Mouse (Mus musculus) CD4-positive, CD25-positive, alpha-beta regulatory T cell, adult 4 months (primary cell): ENCODE measurements around the gene Ntn1. TPM values are rescaled to one million over a fixed set of nuclear protein-coding genes. Genes with fewer than 3 reads are reported as not detected.

ENCODE experiments used
- ATAC-seq: one replicate; pipeline ENCODE4 v1.8.0; 2017
- polyA plus RNA-seq, 2 experiments: library from polyadenylated mRNA; unstranded; fragments of 100-300 nt; shearing (Covaris generic); gene quantifications; one replicate each; pipeline ENCODE4 v1.2.1; 2017

The Ntn1 gene
- polyA plus RNA-seq, 2 experiments from 2014 or later, result 0.63 to 0.90 TPM

DNA sequence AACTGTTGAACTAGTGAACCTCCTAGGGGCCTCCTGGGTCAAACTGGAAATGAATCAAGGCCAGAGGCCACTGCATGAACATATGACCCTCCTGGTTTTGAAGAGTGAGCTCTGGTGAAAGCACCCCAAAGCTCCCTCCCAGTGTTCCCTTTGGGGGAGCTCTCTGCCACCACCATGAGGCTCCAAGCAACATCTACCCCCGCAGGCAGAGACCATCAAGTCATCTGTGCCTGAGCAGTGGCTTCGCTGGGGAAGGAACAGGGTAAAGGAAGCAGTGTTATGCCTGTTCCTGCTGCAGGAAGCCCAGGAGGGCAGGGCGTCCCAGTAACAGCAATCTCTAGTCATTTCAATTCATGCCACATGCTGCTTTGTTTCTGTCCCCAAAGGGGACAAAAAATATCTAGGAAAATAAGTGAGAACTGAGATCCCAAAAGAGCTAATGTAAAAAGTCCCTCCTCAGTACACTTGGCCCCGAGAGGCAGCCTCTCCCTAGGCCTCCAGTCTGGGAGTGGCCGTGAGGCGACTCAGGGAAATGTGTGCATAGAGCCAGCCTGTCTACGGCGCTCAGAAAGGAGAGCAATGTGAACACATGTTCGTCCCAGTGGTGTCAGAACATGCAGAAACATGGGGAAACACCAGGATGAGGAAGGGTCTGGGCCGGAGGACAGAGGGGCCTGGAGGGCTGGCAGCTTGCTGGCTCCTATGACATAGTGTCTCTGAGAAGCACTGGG, 139.3 kb downstream of the Ntn1 start:
- no peak for ATAC-seq

DNA sequence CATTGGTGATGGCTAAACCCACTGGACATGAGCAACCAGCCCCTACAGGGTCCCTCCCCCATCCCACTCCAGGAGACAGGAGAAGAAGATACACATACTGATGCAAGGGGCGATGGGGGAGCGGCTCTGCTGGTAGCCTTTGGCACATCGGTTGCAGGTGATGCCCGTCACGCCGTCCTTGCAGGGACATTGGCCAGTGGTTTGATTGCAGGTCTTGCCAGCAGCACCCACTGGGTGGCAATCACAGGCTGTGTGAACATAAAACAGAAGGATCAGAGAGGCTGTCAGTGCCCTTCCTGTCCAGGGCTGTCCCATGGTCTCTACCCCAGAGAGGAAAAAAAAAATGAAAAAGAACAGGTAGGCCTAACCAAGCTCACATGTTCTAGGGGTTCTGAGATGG, 140.2 kb downstream of the Ntn1 start:
- ATAC-seq, result no peak

DNA sequence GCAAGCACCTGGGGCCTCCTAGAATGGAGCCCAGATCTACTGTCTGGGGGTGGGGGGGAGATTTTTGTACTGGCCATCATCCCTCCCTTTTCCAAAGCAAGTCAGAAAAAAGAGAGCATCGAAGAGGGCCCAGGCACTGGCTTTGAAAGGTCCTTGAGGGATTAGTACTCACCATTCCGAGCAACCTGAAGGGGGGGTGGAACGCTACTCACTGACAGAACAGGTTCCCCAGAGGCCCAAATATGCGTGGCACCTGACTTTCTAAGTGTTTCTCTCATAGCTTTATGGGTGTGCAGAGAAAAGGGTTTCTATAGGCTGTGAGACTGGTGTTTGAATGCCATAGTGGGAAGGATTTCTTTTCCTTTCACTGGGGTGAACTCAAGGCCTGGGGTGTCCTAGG, 142.1 kb downstream of the Ntn1 start:
- no peak for ATAC-seq

DNA sequence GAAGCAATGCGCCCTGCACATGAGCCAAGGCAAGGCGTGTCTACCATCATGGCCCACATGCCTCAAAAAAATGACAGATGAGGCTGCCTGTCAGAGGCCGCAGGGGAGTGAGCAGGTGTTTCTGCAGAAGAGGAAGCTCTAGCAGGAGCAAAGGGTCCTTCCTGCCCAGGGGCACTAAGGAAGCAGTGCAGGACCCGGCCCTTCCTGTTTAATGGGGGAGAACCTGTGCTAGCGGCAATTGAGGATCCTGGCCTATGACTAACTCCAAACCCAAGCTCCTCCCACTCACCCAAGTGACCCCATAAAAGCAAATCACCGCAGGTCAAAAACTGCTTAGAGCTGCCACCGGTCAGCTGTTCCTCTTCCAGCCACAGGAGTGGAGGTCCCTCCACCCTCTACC, 147.1 kb downstream of the Ntn1 start:
- no peak for ATAC-seq

DNA sequence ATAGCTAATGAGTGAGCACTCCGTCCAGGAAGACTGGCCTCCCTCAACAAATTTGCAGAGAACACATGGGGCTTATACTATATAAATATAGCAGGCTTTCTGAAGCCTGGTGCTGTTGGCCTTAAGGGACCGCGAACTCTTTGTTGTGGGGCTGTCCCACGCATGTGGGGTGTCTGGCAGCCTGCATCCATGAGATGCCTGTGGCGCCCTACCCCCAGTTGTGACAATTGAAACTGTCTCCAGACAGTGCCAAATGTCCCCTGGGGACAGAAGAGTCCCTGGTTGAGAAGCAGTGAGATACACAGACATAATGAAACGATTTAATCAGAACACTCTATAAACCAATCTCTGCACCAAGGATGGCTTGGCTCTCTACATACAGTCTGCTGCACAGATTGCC, 150.5 kb downstream of the Ntn1 start:
- ATAC-seq, result no peak

DNA sequence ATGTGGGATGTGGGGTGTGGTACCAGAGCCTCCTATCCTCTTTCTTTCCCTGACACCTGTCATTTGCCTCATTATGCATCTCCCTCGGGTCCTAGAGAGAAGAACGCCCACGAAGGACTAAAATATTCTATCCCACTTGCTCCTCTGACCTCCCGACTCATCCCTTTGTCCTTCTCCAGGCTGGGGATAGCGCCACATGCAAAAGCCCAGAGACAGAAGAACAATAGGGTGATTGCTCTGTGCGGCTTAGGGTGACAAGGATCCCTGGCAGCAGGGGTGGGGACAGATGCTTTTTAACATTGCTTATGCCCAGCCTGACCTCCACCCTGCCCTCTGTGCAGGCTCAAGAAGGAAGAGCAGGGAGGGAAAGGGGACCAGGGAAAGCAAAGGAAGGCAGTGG, 152.7 kb downstream of the Ntn1 start:
- no peak for ATAC-seq

DNA sequence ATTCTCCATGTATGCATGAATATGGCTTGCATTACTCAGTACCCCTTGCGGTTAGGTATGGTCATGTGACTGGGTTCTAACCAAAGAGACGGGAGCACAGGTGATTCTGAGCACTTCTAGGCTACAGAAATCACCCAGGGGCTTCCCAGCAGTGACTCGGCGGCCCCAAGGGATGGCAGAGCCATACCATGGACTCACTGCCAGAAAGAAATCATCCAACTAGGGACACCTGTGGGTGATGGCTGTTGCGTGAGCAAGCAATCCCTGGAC, 155.7 kb downstream of the Ntn1 start:
- no peak for ATAC-seq

DNA sequence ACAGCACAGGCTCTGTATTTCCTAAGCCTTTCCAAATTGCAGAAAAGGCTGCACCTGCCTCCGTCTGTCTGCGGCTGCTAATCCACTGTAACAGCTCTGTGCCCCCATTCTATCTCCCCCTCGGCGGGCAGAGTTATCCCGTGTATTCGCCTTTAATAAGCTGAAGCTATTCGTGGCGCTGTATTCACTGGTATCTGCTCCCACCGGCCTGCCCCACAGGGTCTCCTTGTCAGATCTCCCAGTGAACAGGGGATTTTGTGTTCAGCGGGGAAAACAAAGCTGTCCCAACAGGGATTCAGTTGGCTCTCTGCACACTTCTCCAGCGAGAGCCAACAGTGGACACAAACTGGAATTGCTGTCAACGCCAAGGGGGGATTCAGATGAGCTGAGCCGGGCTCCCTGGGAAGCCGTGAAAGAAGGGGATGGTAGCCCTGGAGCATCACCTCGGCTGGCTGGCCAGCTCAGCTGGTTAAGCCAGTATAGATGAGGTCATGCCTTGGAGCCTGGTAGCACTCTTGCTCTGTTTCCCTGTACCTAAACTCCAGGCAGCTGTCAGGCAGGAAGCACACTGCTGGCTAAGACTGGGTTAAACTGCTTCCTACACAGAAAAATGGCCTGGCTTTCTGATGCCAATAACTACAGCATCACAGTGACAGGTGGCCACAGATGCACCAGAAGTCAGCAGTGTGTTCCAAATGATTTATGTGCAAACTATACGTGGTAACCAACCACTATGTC, 156.2 kb downstream of the Ntn1 start:
- ATAC-seq, result no peak

DNA sequence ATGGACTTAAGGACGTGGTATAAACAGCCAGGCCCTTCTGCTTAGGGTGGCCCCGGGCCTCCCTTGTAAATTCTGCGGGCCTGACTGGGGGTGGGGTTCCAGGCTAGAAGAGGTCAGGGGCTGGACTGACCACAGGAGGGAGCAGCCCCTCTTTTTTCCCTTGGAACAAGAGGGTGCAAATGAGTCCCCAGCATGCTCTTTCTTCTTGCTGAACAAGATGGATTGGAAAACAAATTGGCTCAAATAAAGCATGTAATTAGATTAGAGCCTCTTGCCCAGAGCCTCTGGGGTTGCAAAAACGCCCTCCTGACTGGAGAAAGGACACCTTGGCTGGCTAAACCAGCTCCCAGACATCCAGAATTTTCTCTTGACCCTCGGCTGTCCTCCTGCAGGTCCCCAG, 160.9 kb downstream of the Ntn1 start:
- ATAC-seq, result no peak

DNA sequence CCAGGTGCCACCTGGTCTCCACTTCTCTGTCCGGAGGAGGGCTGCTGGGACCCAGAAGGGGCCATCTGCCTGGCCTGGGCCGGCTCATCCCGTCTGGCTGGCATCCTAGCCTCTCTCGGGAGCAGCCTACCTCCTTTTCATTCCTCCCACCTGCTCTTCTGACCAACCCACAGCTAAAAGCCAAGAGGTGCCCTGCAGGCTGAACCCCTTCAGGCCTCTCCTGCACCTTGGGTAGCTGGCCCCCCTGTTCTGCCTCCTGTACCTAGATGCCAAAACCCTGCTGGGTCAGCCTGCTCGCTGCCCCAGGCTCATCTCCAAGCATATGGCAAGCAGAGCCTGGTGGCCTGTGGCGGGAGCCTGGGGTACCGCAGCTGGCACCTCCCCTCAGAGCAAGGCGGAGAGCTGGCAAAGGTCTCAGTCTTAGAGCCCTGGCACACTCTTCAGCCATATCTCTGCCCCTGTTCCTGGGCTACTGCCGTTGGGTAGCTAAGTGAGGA, 167.1 kb downstream of the Ntn1 start:
- no peak for ATAC-seq

DNA sequence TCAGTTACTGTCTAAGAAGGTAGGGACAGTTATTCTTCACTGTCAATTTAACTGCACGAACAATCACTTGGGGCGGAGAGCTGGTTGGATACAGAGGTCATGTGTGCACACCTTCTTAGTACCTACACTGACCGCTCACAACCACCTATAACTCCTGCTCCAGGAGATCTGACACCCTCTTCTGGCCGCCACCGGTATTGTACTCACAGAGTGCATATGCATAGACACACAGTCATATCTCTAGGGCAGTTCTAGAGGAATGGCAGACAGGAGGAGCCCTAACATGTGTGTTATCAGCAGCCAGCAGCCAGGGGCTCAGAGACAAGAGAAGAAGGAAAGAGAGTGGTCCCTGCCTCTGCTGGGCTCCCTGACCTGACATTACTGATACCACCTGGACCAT, 169.1 kb downstream of the Ntn1 start:
- ATAC-seq, result no peak

DNA sequence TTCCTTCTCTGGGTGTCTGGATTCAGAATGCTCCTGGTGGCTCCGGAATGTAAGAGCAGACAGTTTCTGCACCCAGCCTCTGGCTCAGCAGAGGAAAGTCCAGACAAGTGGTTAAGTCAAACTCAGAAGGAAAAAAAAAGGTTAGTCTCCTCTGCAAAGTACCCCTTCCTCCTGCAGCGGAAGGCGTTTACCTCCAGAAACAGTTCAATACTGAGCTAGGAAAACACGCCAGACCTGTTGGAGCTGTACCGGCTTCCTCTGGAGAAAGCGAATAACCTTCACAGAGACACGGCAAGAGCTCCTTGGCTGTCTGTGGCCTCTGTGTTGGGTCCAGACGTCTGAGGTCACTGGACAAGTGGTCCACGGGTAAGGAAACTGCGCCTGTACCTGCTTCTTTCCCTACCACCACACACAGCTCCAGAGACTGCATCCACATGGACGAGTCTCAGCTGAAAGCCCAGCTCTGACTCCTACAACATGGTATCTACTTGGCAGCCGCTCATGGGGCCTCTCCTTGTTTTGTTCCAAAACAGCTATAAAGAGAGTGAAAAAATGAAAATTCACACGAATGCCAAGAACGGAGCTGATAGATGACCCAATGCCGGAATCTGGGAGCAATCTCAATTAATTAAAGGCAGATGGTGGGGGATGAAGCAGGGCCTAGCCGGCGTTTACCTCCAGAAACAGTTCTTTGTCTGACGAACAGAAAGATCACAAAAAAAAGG, 171.5 kb downstream of the Ntn1 start:
- no peak for ATAC-seq

DNA sequence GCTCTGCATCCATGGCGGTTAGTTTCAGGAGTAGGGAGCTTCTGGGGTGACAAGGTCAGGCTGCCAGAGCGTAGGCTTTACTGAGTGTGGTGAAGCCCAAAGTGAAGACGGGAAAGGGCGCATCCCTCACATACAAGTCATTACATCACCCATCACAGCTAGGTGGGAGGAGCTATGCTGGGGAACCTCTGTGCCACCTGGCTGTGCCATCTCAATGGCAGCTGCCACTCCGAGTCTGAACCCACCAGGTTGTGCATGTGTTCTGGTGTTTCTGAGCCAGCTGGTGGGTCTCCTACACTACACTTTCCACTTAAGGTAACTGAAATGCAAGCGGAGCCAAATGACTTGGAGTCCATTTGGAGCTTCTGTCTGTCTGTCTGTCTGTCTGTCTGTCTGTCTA, 172.8 kb downstream of the Ntn1 start:
- ATAC-seq, result no peak

DNA sequence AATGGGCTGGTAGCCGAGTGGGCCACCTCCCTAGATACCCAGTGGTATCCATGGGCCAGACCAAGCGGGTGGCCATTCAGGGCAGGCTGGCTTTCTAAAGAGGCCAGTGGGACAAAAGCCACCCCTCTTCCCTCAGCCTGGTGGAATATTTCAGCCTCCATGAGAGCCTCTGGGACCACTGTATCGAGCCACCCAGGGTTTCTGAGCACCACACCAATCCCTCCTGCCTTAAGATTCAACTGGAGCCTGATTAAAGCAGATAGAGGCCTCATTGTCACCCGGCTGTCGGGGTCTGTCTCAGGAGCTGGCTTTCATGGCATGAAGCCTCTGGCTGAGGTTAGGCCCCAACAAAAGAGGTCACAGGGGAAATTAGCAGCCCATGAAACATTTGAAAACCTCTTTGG, 174.0 kb downstream of the Ntn1 start:
- ATAC-seq, result no peak

DNA sequence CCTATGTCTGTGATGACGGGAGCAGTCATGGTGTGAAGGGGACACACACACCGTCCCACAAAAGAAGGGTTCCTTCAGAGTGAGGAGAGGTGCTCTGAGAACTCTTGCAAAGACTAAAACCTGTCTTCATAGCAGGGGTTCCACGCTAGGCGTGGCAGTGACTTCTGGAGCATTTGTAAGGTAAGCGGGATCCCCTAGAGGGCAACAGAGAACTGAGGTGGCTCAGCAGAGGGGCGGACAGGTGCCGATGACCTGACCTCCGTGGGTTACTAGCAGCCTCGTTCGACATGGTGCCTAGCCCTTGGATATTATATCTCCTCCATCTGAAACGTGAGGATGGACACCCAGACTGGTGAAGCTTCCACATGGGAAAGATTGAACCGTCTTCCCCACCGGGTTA, 177.5 kb downstream of the Ntn1 start:
- ATAC-seq, result no peak

DNA sequence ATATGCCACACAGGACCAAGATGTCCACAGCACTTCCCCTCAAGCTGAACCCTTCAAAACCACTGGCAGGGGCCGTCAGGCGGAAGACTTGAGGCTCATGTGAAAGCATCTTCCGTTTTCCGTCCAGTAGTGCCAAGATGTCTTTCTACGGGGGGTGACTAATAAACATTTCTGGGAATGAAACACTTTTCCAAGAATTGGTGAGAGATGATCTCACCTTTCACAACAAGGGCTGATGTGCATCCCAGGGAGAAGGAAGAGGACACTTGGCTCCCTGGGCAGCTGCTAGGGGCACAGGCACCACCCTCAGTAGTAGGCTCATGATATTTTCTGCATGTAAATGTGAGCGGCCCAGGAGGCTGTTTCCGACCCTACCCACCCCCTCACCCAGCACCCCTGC, 178.4 kb downstream of the Ntn1 start:
- ATAC-seq, result no peak

DNA sequence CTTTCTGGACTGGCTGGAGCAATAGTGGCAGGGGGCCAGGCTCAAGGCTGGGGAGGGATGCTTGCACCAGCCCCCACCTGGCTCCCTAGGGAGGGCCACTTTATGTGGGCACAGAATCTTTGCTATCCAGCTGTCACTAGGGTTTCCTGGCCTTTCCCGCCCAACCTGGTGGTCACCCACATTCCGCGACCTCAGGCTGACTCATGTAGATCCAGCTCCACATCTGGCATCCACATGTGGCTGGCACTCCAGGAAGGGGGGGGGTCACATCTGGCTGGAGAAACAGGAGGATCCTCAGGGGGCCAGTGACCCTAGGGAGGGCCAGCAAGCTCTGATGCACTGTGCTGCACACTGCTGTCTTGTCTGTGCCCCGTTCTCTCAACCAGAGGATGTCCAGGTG, 179.9 kb downstream of the Ntn1 start:
- no peak for ATAC-seq

DNA sequence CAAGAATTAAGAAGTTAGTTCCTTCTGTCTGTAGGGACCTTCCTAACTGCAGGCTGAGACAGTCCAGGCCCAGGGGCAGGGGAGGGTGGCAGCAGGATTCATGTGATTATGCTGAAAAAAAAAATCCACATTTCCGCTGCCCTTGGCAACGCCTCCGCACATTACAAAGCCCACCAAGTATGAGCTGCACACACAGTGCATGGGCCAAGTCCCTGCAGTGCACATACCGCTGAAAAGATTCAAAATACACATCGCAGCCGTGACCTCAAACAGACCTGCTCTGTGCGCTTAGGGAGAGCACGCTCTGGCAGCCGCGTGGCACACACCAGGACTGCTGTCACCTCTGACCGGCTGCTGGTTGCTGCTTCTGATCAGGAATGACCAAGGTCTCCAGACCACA, 184.6 kb downstream of the Ntn1 start:
- ATAC-seq, result no peak

DNA sequence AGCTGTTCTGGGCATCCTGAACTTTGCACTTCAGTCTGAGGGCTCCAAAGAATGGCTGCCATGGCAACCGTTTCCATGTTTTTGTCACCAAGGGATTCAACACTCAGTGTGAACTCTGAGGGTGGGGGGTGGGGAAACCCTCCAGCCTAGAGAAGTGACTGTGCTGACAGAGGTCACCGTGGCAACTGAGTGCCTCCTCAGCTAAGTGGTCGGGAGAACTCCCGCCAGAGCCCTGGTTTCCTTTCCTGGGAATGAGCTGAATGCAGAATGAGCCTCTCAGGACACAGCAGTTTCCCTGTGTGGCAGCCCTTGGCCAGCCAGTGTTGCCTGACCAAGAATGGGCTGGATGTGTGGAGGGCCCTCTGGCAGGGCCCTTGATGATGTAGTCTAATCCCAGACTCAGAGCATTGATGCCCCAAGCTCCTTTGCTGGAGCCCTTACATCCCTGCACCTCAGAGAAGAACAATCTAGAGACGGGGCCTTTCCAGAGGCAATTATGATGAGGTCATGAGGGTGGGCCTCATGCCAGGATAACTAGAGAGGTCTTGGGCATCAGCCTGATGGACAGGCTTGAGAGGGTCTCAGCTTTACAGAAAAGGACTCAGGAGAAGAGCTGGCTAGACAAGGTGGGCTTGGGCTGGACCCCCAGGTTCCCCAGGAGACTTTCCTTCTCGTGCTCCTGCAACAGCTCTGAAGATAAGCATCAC, 185.3 kb downstream of the Ntn1 start:
- no peak for ATAC-seq

DNA sequence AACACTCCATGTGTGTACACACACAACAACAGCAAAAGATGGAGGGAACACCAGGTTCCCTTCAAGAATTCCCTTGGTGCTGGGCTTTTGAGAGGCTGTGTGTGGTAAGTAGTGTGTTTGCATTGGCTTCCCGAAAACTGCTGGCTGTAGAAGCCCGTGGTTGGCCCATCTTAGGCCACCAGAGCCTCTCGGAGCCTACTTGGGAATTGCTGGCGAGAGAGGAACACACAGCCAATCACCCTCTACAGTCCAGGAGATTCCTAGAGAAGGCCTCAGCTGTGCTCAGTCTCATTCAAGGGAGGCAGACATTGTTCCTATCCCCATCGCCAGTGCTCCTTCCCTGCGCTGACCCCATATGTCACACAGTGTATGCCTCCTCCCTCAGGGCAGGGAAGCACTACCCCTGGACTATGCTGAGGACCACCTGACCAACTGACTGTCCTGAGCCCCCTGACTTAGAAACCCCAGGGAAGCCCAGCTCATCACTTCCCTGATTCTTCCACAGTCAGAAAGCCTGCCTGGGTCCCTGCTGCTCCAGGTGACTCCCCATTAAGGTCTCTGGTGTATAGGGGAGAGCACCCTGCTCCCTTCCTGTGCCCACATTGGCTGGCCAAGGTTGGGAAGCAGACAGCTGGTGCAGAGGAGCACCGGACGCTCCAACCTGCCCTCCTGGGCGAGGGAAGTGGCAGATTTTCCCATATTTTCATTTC, 186.0 kb downstream of the Ntn1 start:
- ATAC-seq, result no peak

DNA sequence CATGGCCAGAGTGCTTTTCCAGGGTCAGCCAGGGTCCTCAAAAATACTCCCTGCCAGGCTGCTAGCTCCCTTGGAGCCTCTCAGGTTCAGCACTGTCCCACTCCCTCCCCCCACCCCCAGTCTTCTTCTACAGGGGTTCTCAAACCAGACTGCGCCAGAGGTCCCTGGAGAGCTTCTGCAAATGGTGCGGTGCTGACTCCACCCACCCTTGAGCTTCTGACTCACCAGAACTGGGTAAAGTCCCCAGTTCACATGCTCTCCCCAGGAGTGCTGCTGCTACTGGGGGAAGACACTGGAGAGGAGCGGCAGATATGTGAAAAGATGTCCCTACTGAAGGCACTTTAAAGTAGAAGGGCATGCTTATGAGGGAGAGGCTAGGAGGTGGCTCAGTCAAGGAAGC, 186.7 kb downstream of the Ntn1 start:
- peak; percentile 91 for ATAC-seq

DNA sequence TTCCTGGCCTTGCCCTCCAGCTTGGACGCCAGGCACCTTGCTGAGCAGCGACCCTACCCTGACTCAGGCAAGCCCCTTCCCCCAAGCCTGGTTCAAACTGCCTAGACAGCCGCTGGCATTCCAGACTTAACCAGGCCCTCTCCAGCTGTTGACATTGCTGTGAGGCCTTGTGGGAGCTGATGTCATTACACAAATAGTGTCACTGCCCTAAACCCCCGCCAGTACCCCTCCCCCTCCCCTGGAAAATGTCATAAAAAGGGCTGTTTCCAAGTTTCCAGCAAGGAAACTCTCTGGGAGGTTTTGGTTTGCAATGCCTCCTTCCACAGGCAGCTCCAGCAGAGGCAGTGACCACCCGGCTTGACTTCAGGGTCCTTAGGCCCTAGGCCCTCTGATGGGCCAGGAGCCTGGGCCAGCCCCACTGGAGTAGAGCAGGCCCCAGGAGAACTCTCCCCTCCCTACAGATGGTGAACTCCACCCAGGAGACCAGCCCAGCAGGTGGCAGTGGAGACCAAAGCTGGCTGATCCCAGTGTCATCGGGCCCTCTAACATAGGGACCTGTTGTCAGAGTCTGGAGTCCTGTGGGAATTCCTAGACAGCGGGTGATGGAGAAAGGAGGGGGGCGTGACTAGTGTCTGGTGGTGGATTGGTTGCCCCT, 188.6 kb downstream of the Ntn1 start:
- ATAC-seq, result no peak
